Mouse (Mus musculus): ENCODE results near the gene Olfr1445. TPM values are rescaled to one million over a fixed set of nuclear protein-coding genes. Genes with fewer than 3 reads are reported as not detected.

Olfr1445 gene
- polyA plus RNA-seq, 1 experiment from 2014 or later: not detected

DNA sequence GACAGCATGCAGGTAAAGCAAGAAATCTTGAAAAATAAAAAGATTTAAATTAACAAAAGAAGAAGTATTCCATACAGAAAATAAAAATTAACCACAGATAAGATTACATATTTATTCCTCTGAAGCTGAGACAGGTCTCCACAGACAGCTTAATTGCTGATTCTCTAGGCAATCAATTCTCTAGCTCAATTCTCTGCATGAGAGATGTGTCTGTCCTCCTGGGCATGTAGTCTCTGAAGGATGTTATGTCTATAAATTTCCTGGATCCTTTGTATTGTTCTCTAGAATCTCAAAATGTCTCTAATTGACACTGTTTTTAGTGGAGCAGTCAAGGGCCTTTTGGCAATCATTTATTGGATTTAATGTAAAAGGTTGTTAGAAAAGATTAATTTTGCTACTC is 46.9 kb downstream of the Olfr1445 start, which contains the start of gene Olfr1449:
Olfr1449 (plus strand) TSS at position 301 of the 400 bp plus-strand sequence.
- TF ChIP-seq EP300 (IDR thresholded peaks at IDR 0.05): no peak
- TF ChIP-seq CTCF (IDR thresholded peaks at IDR 0.05): no peak
- ATAC-seq (no peak), DNase-seq (ENCODE audit: low spot score) (no peak)

More for the DNA sequence above, 46.9 kb downstream of the Olfr1445 start, which contains the start of gene Olfr1449:
- H3K27ac ChIP-seq (ENCODE audit: low read length): no peak within 1 kb of the TSS
- H3K27me3 ChIP-seq (replicated peaks; ENCODE audit: insufficient read depth, low read length): no peaks in the 10 kb centered on the region
- H3K4me3 ChIP-seq (ENCODE audit: low read depth, low read length): no peak within 1 kb of the TSS
- no peak within 1 kb of the TSS for H3K9ac ChIP-seq (replicated peaks; ENCODE audit: low read depth)
- H3K9me3 ChIP-seq (ENCODE audit: low read length): no peaks in the 10 kb centered on the region
- no peaks in the 10 kb centered on the region for H3K36me3 ChIP-seq (ENCODE audit: insufficient read depth, low read length)
- H3K4me2 ChIP-seq (replicated peaks; ENCODE audit: low read depth, low read length): no peak within 1 kb of the TSS
- no peaks in the 10 kb centered on the region for H3K4me1 ChIP-seq (ENCODE audit: insufficient read depth, low read depth, low read length)

Other genes starting within 250 kb of the Olfr1445 start
- not detected in 2 replicates for gene Olfr1442, start 213.4 kb upstream of the Olfr1445 start, polyA plus RNA-seq (2015; fragmentation: Nextera tagmentation; extraction: Ambion mirVana)
- gene Olfr1443, start 205.7 kb upstream of the Olfr1445 start, polyA plus RNA-seq (2015; fragmentation: Nextera tagmentation; extraction: Ambion mirVana): not detected in 2 replicates
- gene Keg1, start 188.1 kb upstream of the Olfr1445 start, polyA plus RNA-seq (2015; fragmentation: Nextera tagmentation; extraction: Ambion mirVana): not detected in 2 replicates
- 0.91 and 0.93 TPM in 2 replicates for gene Cntf, start 118.2 kb upstream of the Olfr1445 start, polyA plus RNA-seq (2015; fragmentation: Nextera tagmentation; extraction: Ambion mirVana)
- gene Zfp91, start 87.7 kb upstream of the Olfr1445 start, polyA plus RNA-seq (2015; fragmentation: Nextera tagmentation; extraction: Ambion mirVana): 12.0 and 12.6 TPM in 2 replicates
- gene Lpxn, start 87.7 kb upstream of the Olfr1445 start, polyA plus RNA-seq (2015; fragmentation: Nextera tagmentation; extraction: Ambion mirVana): 2.9 and 3.7 TPM in 2 replicates
- not detected in 2 replicates for gene Gm5244, start 37.2 kb upstream of the Olfr1445 start, polyA plus RNA-seq (2015; fragmentation: Nextera tagmentation; extraction: Ambion mirVana)
- not detected in 2 replicates for gene Olfr1444, start 26.6 kb upstream of the Olfr1445 start, polyA plus RNA-seq (2015; fragmentation: Nextera tagmentation; extraction: Ambion mirVana)
- not detected in 2 replicates for gene Olfr1446, start 9.7 kb downstream of the Olfr1445 start, polyA plus RNA-seq (2015; fragmentation: Nextera tagmentation; extraction: Ambion mirVana)
- not detected in 2 replicates for gene Olfr1447, start 19.9 kb downstream of the Olfr1445 start, polyA plus RNA-seq (2015; fragmentation: Nextera tagmentation; extraction: Ambion mirVana)
- gene Olfr1448, start 40.6 kb downstream of the Olfr1445 start, polyA plus RNA-seq (2015; fragmentation: Nextera tagmentation; extraction: Ambion mirVana): not detected in 2 replicates
- gene Olfr1449, start 47.0 kb downstream of the Olfr1445 start, polyA plus RNA-seq (2015; fragmentation: Nextera tagmentation; extraction: Ambion mirVana): not detected in 2 replicates
- not detected in 2 replicates for gene Olfr1450, start 66.4 kb downstream of the Olfr1445 start, polyA plus RNA-seq (2015; fragmentation: Nextera tagmentation; extraction: Ambion mirVana)
- not detected in 2 replicates for gene Olfr1451, start 111.2 kb downstream of the Olfr1445 start, polyA plus RNA-seq (2015; fragmentation: Nextera tagmentation; extraction: Ambion mirVana)
- gene Olfr1453, start 144.5 kb downstream of the Olfr1445 start, polyA plus RNA-seq (2015; fragmentation: Nextera tagmentation; extraction: Ambion mirVana): not detected in 2 replicates
- gene Olfr1454, start 176.8 kb downstream of the Olfr1445 start, polyA plus RNA-seq (2015; fragmentation: Nextera tagmentation; extraction: Ambion mirVana): not detected in 2 replicates
- gene Olfr1457, start 214.0 kb downstream of the Olfr1445 start, polyA plus RNA-seq (2015; fragmentation: Nextera tagmentation; extraction: Ambion mirVana): not detected in 2 replicates
- not detected in 2 replicates for gene Olfr1458, start 222.9 kb downstream of the Olfr1445 start, polyA plus RNA-seq (2015; fragmentation: Nextera tagmentation; extraction: Ambion mirVana)